Mouse (Mus musculus) G1E (cell line): ENCODE results near the gene Bach2. TPM values are rescaled to one million over a fixed set of nuclear protein-coding genes. Genes with fewer than 3 reads are reported as not detected.

ENCODE experiments used
- ATAC-seq: 2 replicates; pipeline ENCODE4 v1.8.0; 2016; ENCODE audit warnings: mild to moderate bottlenecking; ENCODE audit not compliant: insufficient number of reproducible peaks, poor library complexity, low FRiP score, severe bottlenecking; ENCODE audit errors: extremely low read depth
- DNase-seq: peaks from one replicate; pipeline ENCODE4 v3.0.0; 2012; ENCODE audit warnings: low spot score
- H3K27me3 ChIP-seq: 2 replicates; pipeline ENCODE4 v1.6.1; 2012; ENCODE audit warnings: mild to moderate bottlenecking, low read length, inconsistent platforms; ENCODE audit not compliant: insufficient read depth
- H3K36me3 ChIP-seq: replicated peaks from 2 replicates; pipeline ENCODE3; 2012; ENCODE audit warnings: mild to moderate bottlenecking, inconsistent platforms
- H3K4me1 ChIP-seq: 2 replicates; pipeline ENCODE4 v1.6.1; 2012; ENCODE audit warnings: low read depth, low read length, inconsistent platforms, mixed read lengths; ENCODE audit not compliant: insufficient read depth
- H3K4me3 ChIP-seq: 2 replicates; pipeline ENCODE4 v1.5.1; 2012; ENCODE audit warnings: low read depth, mild to moderate bottlenecking, inconsistent platforms, low read length, moderate library complexity, mixed read lengths
- H3K9me3 ChIP-seq: replicated peaks from 2 replicates; pipeline ENCODE4 v1.6.1; 2012; ENCODE audit warnings: inconsistent platforms
- CTCF ChIP-seq: IDR thresholded peaks from 2 replicates; pipeline ENCODE4 v1.5.1; 2012; ENCODE audit warnings: low read depth, low read length, inconsistent platforms, mixed read lengths
- GATA1 ChIP-seq: IDR thresholded peaks from 2 replicates; pipeline ENCODE4 v1.6.1; 2012; ENCODE audit warnings: borderline replicate concordance, low read length, inconsistent platforms, mixed read lengths
- GATA2 ChIP-seq: IDR thresholded peaks from 2 replicates; pipeline ENCODE4 v1.6.1; 2012; ENCODE audit warnings: low read depth, low read length, inconsistent platforms, borderline replicate concordance
- POLR2AphosphoS5 ChIP-seq: IDR thresholded peaks from 2 replicates; pipeline ENCODE4 v1.6.1; 2012; ENCODE audit warnings: low read depth, low read length, inconsistent platforms; ENCODE audit not compliant: insufficient replicate concordance
- TAL1 ChIP-seq: conservative IDR thresholded peaks from 2 replicates; pipeline ENCODE4 v1.6.1; 2012; ENCODE audit warnings: low read depth, low read length, inconsistent platforms, mixed read lengths
- polyA plus RNA-seq: library from polyadenylated mRNA; stranded (reverse); fragments of >175 nt; gene quantifications from 2 replicates; pipeline ENCODE4 v1.2.3, GENCODE M21; 2012
- total RNA-seq, 2 experiments: library from RNA; stranded (forward) in 1 of 2; stranded (reverse) in 1 of 2; fragments of 200-1000 nt in 1 of 2; fragments of >200 nt in 1 of 2; fragmentation: Nextera tagmentation in 1 of 2; gene quantifications; 2 replicates each; pipeline ENCODE4 v1.2.3; 2014 to 2017

Bach2 gene
- total and polyA plus RNA-seq, 3 experiments, result 0.22 to 2.2 TPM; not detected in 1

DNA sequence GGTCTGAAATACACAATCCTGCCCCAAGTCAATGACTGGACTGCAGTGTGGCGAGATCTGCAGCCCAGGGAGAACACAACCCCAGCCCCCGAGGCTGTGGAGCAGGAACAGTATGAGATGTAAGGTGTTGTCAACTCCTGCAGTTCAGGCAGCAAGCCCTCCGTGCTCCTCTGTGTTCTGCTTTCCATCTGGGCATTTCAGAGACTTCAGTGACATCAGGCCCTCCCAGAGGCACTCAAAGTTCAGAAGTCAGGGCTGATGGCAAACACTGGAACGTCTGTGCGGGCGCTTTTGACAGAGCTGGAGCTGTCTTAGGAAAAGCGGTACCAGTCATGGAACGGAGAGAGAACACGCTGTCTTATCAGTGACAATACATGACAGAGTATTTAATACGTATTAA, 4.9 kb downstream of the Bach2 start:
- Histone ChIP-seq H3K9me3 (peaks cover 15% of the 10 kb centered on the region), H3K27me3 (peaks cover 4% of the 10 kb centered on the region; the same call in 1 of the 2 replicates), H3K4me1 (no peaks in the 10 kb centered on the region), H3K36me3 (no peaks in the 10 kb centered on the region), H3K4me3 (no peak overlapping the region)
- DNase-seq, result no peak
- no peak for ATAC-seq
- TF ChIP-seq GATA1 (no peak), POLR2AphosphoS5 (no peak), TAL1 (no peak), CTCF (no peak)

GRCm38 (mm10) chr4:32244092-32244745, 5.6 kb downstream of the Bach2 start:
- TF ChIP-seq CTCF (no peak), POLR2AphosphoS5 (no peak), TAL1 (no peak), GATA1 (no peak), GATA2 (no peak)
- H3K4me1 ChIP-seq, result no peaks in the 10 kb centered on the region
- H3K36me3 ChIP-seq, result no peaks in the 10 kb centered on the region
- ATAC-seq (no peak), DNase-seq (no peak)
- H3K4me3 ChIP-seq, result no peak overlapping the region
- peaks cover 9% of the 10 kb centered on the region for H3K9me3 ChIP-seq
- H3K27me3 ChIP-seq, result peaks cover 4% of the 10 kb centered on the region; the same call in 1 of the 2 replicates

- H3K4me3 ChIP-seq, result no peak overlapping the region
- H3K27me3 ChIP-seq, result peaks cover 3% of the 10 kb centered on the region; the same call in 1 of the 2 replicates
- H3K9me3 ChIP-seq, result no peaks in the 10 kb centered on the region
- no peaks in the 10 kb centered on the region for H3K4me1 ChIP-seq
- DNase-seq (no peak), ATAC-seq (no peak)
- no peaks in the 10 kb centered on the region for H3K36me3 ChIP-seq
- TF ChIP-seq CTCF (no peak), TAL1 (no peak), GATA2 (no peak), GATA1 (no peak), POLR2AphosphoS5 (no peak)
Observed at GRCm38 (mm10) chr4:32245586-32245985, 7.0 kb downstream of the Bach2 start.

DNA sequence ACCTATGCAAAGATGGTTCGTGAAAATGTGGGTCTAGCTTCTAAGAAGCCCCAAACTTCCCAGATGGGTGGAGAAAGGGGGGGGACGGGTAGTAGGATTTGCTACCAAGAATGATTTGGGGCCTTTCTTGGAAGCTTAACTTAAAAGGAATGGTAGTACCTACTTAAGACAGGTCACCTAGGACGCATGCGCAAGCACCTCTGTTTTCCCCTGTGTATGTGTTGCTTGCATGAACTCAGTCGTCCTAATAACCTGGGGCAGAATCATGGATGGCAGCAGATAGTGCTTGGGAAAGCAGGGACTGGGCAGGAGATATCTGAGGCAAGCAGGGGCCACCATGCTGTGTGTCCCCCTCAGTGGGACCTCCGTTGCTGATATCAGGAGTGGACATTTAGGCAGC, 7.4 kb downstream of the Bach2 start:
- Histone ChIP-seq H3K9me3 (no peaks in the 10 kb centered on the region), H3K36me3 (no peaks in the 10 kb centered on the region), H3K4me3 (no peak overlapping the region), H3K27me3 (peaks cover 3% of the 10 kb centered on the region; the same call in 1 of the 2 replicates), H3K4me1 (no peaks in the 10 kb centered on the region)
- ATAC-seq, result no peak
- no peak for DNase-seq
- no peak for TF ChIP-seq CTCF
- no peak for TF ChIP-seq POLR2AphosphoS5

- Histone ChIP-seq H3K9me3 (no peaks in the 10 kb centered on the region), H3K4me3 (no peak overlapping the region), H3K36me3 (no peaks in the 10 kb centered on the region), H3K4me1 (no peaks in the 10 kb centered on the region), H3K27me3 (peaks cover 3% of the 10 kb centered on the region; the same call in 1 of the 2 replicates)
- DNase-seq (no peak), ATAC-seq (no peak)
- TF ChIP-seq POLR2AphosphoS5, result no peak
- TF ChIP-seq GATA2, result no peak
- no peak for TF ChIP-seq CTCF
- no peak for TF ChIP-seq GATA1
- TF ChIP-seq TAL1, result no peak
Observed at GRCm38 (mm10) chr4:32246801-32247200, 8.2 kb downstream of the Bach2 start.

DNA sequence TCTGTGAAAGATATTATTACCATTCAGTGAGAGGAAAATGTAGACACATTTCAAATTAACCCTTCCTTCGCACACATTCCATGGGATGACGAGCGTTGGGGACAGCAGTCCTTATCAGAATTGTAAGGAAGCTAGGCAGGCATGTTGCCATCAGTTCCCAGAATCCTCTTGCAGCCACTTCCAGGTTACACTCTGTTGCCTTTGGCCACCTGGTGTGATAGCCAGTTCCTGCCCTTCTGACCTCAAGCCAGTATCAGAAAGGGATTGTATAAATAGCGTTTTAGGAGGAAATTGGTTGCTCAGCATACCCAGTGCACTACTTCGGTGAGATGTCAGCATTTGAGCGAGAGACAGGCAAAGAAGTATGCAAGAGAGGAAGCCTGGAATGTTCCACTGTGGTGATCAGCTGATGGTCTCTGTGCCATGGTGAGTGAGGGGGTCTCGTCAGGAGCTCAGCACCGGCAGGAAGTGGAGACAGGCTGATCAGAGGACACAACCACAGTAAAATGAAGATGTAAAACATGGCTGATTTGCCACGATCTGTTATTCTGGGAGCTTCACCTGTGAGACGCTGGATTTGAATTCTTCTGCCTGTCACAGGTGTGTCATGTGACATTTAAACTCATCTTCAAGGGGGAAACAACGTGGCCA, 9.0 kb downstream of the Bach2 start:
- Histone ChIP-seq H3K9me3 (no peaks in the 10 kb centered on the region), H3K4me3 (no peak overlapping the region), H3K36me3 (no peaks in the 10 kb centered on the region), H3K27me3 (peaks cover 3% of the 10 kb centered on the region; the same call in 1 of the 2 replicates), H3K4me1 (no peaks in the 10 kb centered on the region)
- ATAC-seq (no peak), DNase-seq (no peak)
- TF ChIP-seq TAL1 (no peak), POLR2AphosphoS5 (no peak), GATA1 (no peak), CTCF (no peak), GATA2 (no peak)
